Mouse (Mus musculus) layer of hippocampus, adult 18-20 months (tissue): Measurements from ENCODE around the gene Sp2. TPM values are rescaled to one million over a fixed set of nuclear protein-coding genes. Genes with fewer than 3 reads are reported as not detected.

Experiments used
- DNase-seq, 2 experiments: peaks; one replicate each; pipeline ENCODE4 v3.0.0; 2022; ENCODE audit warnings: low spot score in 2 of 2
- total RNA-seq, 2 experiments: library from RNA; stranded (reverse); gene quantifications; 2 replicates each; pipeline ENCODE4 v1.2.3; 2021

Sp2 gene
- total RNA-seq, 2 experiments from 2014 or later = 13.0 to 13.4 TPM

- no peak for DNase-seq
Measured at GRCm38 (mm10) chr11:96995836-96996772, 13.3 kb upstream of the Sp2 start.

- no peak for DNase-seq
Measured at GRCm38 (mm10) chr11:96995031-96995430, 12.3 kb upstream of the Sp2 start.

- no peak for DNase-seq
Measured at GRCm38 (mm10) chr11:96992722-96993311, 10.1 kb upstream of the Sp2 start.

- no peak for DNase-seq
Measured at GRCm38 (mm10) chr11:96991501-96991900, 8.7 kb upstream of the Sp2 start.

GRCm38 (mm10) chr11:96987873-96988655, 5.3 kb upstream of the Sp2 start:
- no peak for DNase-seq

- DNase-seq = no peak
Measured at GRCm38 (mm10) chr11:96986463-96986862, 3.7 kb upstream of the Sp2 start.

- no peak for DNase-seq
Measured at GRCm38 (mm10) chr11:96984903-96985302, 2.1 kb upstream of the Sp2 start.

GRCm38 (mm10) chr11:96982355-96982754, 404 bp downstream of the Sp2 start:
- peak; percentile 69 to 83 for DNase-seq

- no peak for DNase-seq
Measured at GRCm38 (mm10) chr11:96981461-96981860, 1.3 kb downstream of the Sp2 start.

- DNase-seq = no peak
Measured at GRCm38 (mm10) chr11:96980021-96980420, 2.7 kb downstream of the Sp2 start.

GRCm38 (mm10) chr11:96979329-96979728, 3.4 kb downstream of the Sp2 start:
- DNase-seq = no peak

GRCm38 (mm10) chr11:96978401-96979246, 4.1 kb downstream of the Sp2 start:
- no peak for DNase-seq

- peak; percentile 99 to 100 for DNase-seq
Measured at GRCm38 (mm10) chr11:96977606-96978400, 5.0 kb downstream of the Sp2 start.

GRCm38 (mm10) chr11:96976911-96977591, 5.7 kb downstream of the Sp2 start:
- peak in 1 of 2 experiments; percentile 76 for DNase-seq

- DNase-seq = no peak
Measured at GRCm38 (mm10) chr11:96976379-96976687, 6.4 kb downstream of the Sp2 start.

GRCm38 (mm10) chr11:96975511-96976378, 7.0 kb downstream of the Sp2 start:
- no peak for DNase-seq

- DNase-seq = no peak
Measured at GRCm38 (mm10) chr11:96974813-96975212, 7.9 kb downstream of the Sp2 start.

- DNase-seq = peak in 1 of 2 experiments; percentile 39
Measured at GRCm38 (mm10) chr11:96973426-96973964, 9.3 kb downstream of the Sp2 start.
